ENCODE assay signal across 12 mouse cellular contexts in the genomic region with DNA sequence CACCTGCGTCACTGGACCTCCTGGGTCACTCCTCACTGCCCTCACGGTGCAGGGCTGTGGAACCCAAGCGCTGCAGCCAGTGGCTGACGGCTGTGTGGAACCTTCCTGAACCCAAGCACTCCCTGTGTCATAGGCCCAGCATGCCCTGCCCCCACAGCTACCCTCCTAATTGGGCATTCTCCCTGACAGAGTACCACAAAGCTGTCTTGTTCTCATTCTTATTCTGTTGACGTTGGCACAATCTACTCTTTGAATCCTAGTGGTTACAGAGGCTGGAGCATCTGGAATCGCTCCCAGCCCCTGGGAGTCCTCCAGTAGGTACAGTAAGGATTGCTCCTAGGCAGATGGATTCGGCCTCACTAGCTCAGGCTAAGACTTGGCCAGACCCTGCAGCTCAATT. TPM values are rescaled to one million over a fixed set of nuclear protein-coding genes. Genes with fewer than 3 reads are reported as not detected.
A peak's percentile ranks its signal among the peaks of the same experiment; 100 is the strongest.
DNase-seq lines count a peak whose midpoint lies in the region; ATAC-seq and TF ChIP-seq lines count a peak whose summit lies in the region.
"Had no signal": no experiment of that assay in that cellular context is flagged by ENCODE, and none has a peak within 500 bp of the region (broad histone marks: within the 10 kb centered on the region; RNA-seq: fewer than 3 reads in every experiment).

No protein-coding gene starts in this region.

- peak; percentile 25 for ATAC-seq in Patski
- ATAC-seq in forebrain, embryonic 15.5 days (replicated peaks): peak; percentile 39
- ATAC-seq in midbrain, embryonic 14.5 days (ENCODE audit: low FRiP score, low TSS enrichment): no peak
- ATAC-seq: intestine, postnatal 0 days had no signal

- H3K36me3 ChIP-seq in forebrain, embryonic 15.5 days: no peaks in the 10 kb centered on the region
- H3K36me3 ChIP-seq in midbrain, embryonic 14.5 days (ENCODE audit: control insufficient read depth, insufficient read depth, low read length): no peaks in the 10 kb centered on the region
- H3K36me3 ChIP-seq in heart, embryonic 10.5 days: no peaks in the 10 kb centered on the region
- H3K36me3 ChIP-seq: limb, embryonic 12.5 days had no signal

- no peak overlapping the region for H3K4me2 ChIP-seq in forebrain, embryonic 15.5 days (replicated peaks)
- no peak overlapping the region for H3K4me2 ChIP-seq in midbrain, embryonic 14.5 days (ENCODE audit: low read length)
- H3K4me2 ChIP-seq: limb, embryonic 12.5 days had no signal

- POLR2A ChIA-PET in Patski (lab: Charles Lee): no interaction called here

- in situ Hi-C loops in Patski (cut with MboI; ENCODE audit: low pct_unique_long_range_greater_than_20kb): no loop called here

- no peak for DNase-seq in left cerebral cortex, adult 2 months (ENCODE audit: extremely low spot score in 1 of 2, low spot score in 2 of 2)
- no peak for DNase-seq in left cerebral cortex, postnatal 36 days (ENCODE audit: low spot score in 2 of 2)
- DNase-seq in Patski (ENCODE audit: low read depth, low spot score): peak; percentile 28
- DNase-seq in midbrain, embryonic 14.5 days: peak; percentile 53
- DNase-seq in spleen, adult 18-20 months: no peak
- DNase-seq in heart, embryonic 10.5 days (ENCODE audit: low spot score): no peak
- DNase-seq in heart, postnatal 4 days: no peak

- peak overlapping the region; percentile 21; the same call in 1 of the 2 replicates for H3K27ac ChIP-seq in left cerebral cortex, adult 2 months
- H3K27ac ChIP-seq in forebrain, embryonic 15.5 days (replicated peaks): peak overlapping the region; percentile 61
- peak overlapping the region; percentile 3; the same call in 1 of the 2 replicates for H3K27ac ChIP-seq in midbrain, embryonic 14.5 days (replicated peaks; ENCODE audit: low read depth, low read length)
- H3K27ac ChIP-seq in heart, embryonic 10.5 days: no peak overlapping the region

- peaks cover 35% of the 10 kb centered on the region for H3K4me1 ChIP-seq in forebrain, embryonic 15.5 days
- peaks cover 48% of the 10 kb centered on the region for H3K4me1 ChIP-seq in midbrain, embryonic 14.5 days (ENCODE audit: control insufficient read depth, insufficient read depth, low read length)
- peaks cover 38% of the 10 kb centered on the region for H3K4me1 ChIP-seq in heart, embryonic 10.5 days

- no peak overlapping the region for H3K9ac ChIP-seq in forebrain, embryonic 15.5 days (replicated peaks)
- H3K9ac ChIP-seq in midbrain, embryonic 14.5 days (replicated peaks; ENCODE audit: low read length): no peak overlapping the region
- H3K9ac ChIP-seq: limb, embryonic 12.5 days had no signal

- H3K27me3 ChIP-seq in Patski: peaks cover 5% of the 10 kb centered on the region
- H3K27me3 ChIP-seq in forebrain, embryonic 15.5 days: no peaks in the 10 kb centered on the region
- no peaks in the 10 kb centered on the region for H3K27me3 ChIP-seq in midbrain, embryonic 14.5 days (ENCODE audit: control insufficient read depth, insufficient read depth, low read length)
- peaks cover 36% of the 10 kb centered on the region for H3K27me3 ChIP-seq in heart, embryonic 10.5 days (ENCODE audit: insufficient read depth, poor library complexity, severe bottlenecking)

- CTCF ChIA-PET in Patski (lab: Charles Lee): interaction anchor here (1.2 kb wide), 1 partner anchor 11 kb away, joined by 3 read pairs; no protein-coding TSS in a partner anchor

- 27% methylated on average over 7 of the region's 7 CpGs for WGBS in forebrain, embryonic 15.5 days
- WGBS in midbrain, embryonic 14.5 days: 51% methylated on average over 7 of the region's 7 CpGs
- WGBS in heart, embryonic 10.5 days: 72% methylated on average over 7 of the region's 7 CpGs

- no peak; the same call in 1 of the 2 replicates for TF ChIP-seq CTCF in left cerebral cortex, adult 2 months (IDR thresholded peaks at IDR 0.05)
- TF ChIP-seq CTCF in Patski (IDR thresholded peaks at IDR 0.05): no peak

- intact Hi-C loops in left cerebral cortex, adult 2 months (cut with DNase I): no loop called here
- intact Hi-C loops in left cerebral cortex, postnatal 36 days (cut with DNase I): no loop called here

- no peaks in the 10 kb centered on the region for H3K9me3 ChIP-seq in forebrain, embryonic 15.5 days
- no peaks in the 10 kb centered on the region for H3K9me3 ChIP-seq in midbrain, embryonic 14.5 days (ENCODE audit: control insufficient read depth, low read length)
- H3K9me3 ChIP-seq in heart, embryonic 10.5 days: no peaks in the 10 kb centered on the region
- H3K9me3 ChIP-seq: limb, embryonic 12.5 days had no signal

- H3K4me3 ChIP-seq in left cerebral cortex, adult 2 months: no peak overlapping the region
- H3K4me3 ChIP-seq in forebrain, embryonic 15.5 days: no peak overlapping the region
- no peak overlapping the region for H3K4me3 ChIP-seq in midbrain, embryonic 14.5 days (replicated peaks; ENCODE audit: low read depth, low read length)
- no peak overlapping the region for H3K4me3 ChIP-seq in heart, embryonic 10.5 days
- H3K4me3 ChIP-seq: limb, embryonic 12.5 days had no signal

RNA-seq across cellular contexts. Expression of a gene that starts 33.1 kb away (rescaled TPM):
- 100 to 1,000 TPM; 138 to 147 TPM for total RNA-seq in left cerebral cortex, adult 2 months (2021)
- total RNA-seq in left cerebral cortex, postnatal 36 days (2021): 100 to 1,000 TPM; 128 to 164 TPM
- polyA plus RNA-seq in Patski (2021): 0.90 TPM
- 18.1 and 21.9 TPM in 2 replicates for polyA plus RNA-seq in forebrain, embryonic 15.5 days (2015; fragmentation: Nextera tagmentation; extraction: Ambion mirVana)
- polyA plus RNA-seq in midbrain, embryonic 14.5 days (2014; fragmentation: Nextera tagmentation; extraction: Ambion mirVana): 18.6 and 28.6 TPM in 2 replicates
- polyA plus RNA-seq in heart, embryonic 10.5 days (2016; fragmentation: Nextera tagmentation; extraction: Ambion mirVana): 0.31 and 0.79 TPM in 2 replicates
- total RNA-seq in heart, postnatal 4 days (2021): 1 to 10 TPM; 6.0 to 7.8 TPM

RNA-seq across cellular contexts. Expression of a gene that starts 57.2 kb away (rescaled TPM):
- not detected for total RNA-seq in left cerebral cortex, adult 2 months (2021)
- under 1 TPM in 1 of 2 experiments, not detected in 1; 0.57 TPM for total RNA-seq in left cerebral cortex, postnatal 36 days (2021)
- not detected for polyA plus RNA-seq in Patski (2021)
- polyA plus RNA-seq in forebrain, embryonic 15.5 days (2015; fragmentation: Nextera tagmentation; extraction: Ambion mirVana): 0.27 TPM in 1 of 2 replicates, not detected in the other
- not detected in 2 replicates for polyA plus RNA-seq in midbrain, embryonic 14.5 days (2014; fragmentation: Nextera tagmentation; extraction: Ambion mirVana)
- not detected in 2 replicates for polyA plus RNA-seq in heart, embryonic 10.5 days (2016; fragmentation: Nextera tagmentation; extraction: Ambion mirVana)
- total RNA-seq in heart, postnatal 4 days (2021): not detected
- total RNA-seq: ES-E14; heart, adult 18-20 months had no signal
- polyA plus RNA-seq: intestine, postnatal 0 days; limb, embryonic 12.5 days had no signal

Comparison
In these comparisons a context has a peak if more than half of its experiments do, and no peak if none do; other contexts are left out.
1. DNase-seq: peak in Patski (single experiment) and midbrain, embryonic 14.5 days (single experiment); none in left cerebral cortex, adult 2 months (0 of 2), left cerebral cortex, postnatal 36 days (0 of 2), spleen, adult 18-20 months (0 of 2), heart, embryonic 10.5 days (single experiment) and heart, postnatal 4 days (single experiment).
2. RNA of a gene that starts 33.1 kb away (polyA plus RNA-seq): 18.1 to 21.9 TPM in forebrain, embryonic 15.5 days and 18.6 to 28.6 TPM in midbrain, embryonic 14.5 days; 0.90 TPM in Patski (single experiment) and 0.31 to 0.79 TPM in heart, embryonic 10.5 days; every median in the first group is over 10 times any median in the second.